Mouse (Mus musculus): ENCODE results near the gene Cldn19.
"Not testable (repeated sequence)": the region's sequence is repeated elsewhere in the genome, so short reads cannot be mapped to it uniquely, and the experiment has no call there.

Cldn19 gene

DNA sequence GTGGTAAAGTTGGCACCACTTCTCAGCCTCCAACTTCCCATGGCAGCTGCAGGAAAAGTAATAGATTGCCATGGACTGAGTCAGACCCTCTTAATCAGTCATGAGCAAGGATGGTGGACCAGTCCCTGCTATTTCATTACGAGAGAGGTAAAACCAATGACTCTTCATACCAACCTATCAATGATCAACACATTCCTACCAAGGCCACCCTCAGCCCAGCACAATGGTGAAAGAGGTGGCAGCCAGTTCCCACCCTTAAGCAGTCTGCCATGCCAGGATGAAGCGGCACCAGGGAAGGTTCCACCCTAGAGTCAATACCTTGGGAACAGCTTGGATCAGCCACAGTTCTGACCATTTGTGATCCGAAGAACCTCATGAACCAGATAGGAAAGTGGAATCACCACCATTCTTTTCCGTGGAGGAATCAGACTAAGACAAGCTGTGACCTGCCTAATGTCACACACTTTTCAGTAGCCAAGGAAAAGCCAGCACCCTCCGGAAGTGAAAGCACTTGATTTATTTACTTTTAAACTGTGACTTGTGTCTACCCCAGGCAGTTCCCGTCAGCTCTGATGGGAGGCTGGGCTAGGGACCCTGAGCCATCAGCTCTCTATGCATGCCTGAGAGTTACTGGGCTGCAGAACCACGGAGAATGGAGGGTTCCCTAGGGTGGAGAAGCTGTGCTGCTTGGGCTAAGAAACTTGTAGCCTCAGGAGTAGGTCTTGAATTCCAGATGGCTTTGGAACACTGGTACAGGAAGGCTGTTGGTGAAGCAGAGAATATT lies 3.0 kb upstream of the Cldn19 start:
- DNase-seq (ENCODE audit: inconsistent age in 2 of 2, low spot score in 1 of 2) = peak in 1 of 2 experiments; percentile 46

DNA sequence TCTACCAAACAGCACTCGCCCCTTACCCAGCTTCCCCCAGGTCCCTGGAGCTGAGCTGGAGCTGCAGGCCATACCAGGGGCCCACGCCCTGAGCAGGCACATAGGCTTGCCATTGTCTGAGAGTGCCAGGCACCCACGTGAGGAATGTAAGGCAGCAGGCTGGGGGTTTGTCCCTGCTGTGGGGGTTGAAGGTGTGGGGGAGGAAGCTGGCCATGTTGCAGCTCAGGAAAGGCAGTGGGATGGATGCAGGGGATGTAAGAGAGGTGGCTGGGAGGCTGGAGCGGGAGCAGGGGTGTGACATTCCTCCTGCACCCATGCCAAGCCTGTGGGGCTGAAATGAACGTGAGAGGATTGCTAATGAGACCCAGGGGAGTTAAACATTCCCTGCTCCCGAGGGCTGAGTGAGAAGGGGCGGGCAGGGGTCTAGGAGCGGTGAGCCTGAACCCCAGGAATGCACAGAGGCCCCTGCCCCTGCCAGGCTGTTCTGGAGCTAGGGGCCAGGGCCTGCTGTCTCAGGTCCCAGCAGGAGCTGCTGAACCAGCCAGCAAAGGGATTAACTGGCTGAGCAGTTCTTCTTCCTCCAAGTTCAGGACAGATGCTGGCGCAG lies 1.1 kb upstream of the Cldn19 start:
- DNase-seq (ENCODE audit: inconsistent age in 2 of 2, low spot score in 1 of 2) = no peak

DNA sequence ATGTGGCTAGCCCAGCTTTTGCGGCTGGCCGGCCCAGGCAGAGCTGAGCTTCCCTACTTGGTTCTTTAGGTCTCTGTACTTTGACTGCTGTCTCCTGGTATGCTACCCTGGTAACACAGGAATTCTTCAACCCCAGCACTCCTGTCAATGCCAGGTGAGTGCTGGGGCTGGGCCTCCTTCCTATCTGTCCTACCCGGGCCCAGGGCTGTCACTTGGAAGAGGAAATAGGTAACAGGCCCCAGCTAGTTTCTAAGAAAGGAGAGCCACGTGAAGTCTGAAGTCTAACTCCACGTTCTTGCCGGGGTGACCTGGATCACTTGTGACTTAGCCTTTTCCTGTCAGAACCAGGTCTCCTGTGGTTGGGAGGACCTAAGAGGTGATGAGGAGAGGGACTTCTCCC lies 1.9 kb downstream of the Cldn19 start:
- no peak for DNase-seq (ENCODE audit: inconsistent age in 2 of 2, low spot score in 1 of 2)

GRCm38 (mm10) chr4:119259344-119260254 lies 4.4 kb downstream of the Cldn19 start:
- DNase-seq (ENCODE audit: inconsistent age in 2 of 2, low spot score in 1 of 2) = no peak

GRCm38 (mm10) chr4:119261087-119261713 lies 6.0 kb downstream of the Cldn19 start:
- DNase-seq (ENCODE audit: inconsistent age in 2 of 2, low spot score in 1 of 2) = no peak

GRCm38 (mm10) chr4:119262483-119262882 lies 7.3 kb downstream of the Cldn19 start:
- no peak for DNase-seq (ENCODE audit: inconsistent age in 2 of 2, low spot score in 1 of 2)

DNA sequence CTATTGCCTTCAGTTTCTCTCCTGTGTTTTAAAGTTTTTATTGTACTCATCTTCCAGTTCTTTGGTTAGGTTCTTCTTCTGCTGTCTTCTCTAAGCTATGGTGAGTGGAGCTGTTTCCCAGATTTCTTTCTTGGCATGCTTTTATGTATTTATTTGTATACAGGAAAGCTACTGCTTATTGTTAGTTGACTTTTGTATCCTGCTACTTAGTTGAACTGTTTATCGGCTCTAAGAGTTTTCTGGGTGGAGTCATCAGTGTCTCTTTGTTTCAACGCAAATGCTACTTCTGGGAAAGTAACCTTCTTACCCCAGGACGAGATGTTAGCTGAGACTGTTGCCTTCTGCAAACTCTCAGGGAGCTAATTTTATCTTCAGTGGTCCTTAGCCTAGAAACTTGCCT lies 8.2 kb downstream of the Cldn19 start:
- no peak for DNase-seq (ENCODE audit: inconsistent age in 2 of 2, low spot score in 1 of 2)

GRCm38 (mm10) chr4:119266606-119267005 lies 11.4 kb downstream of the Cldn19 start:
- no peak for DNase-seq (ENCODE audit: inconsistent age in 2 of 2, low spot score in 1 of 2)

DNA sequence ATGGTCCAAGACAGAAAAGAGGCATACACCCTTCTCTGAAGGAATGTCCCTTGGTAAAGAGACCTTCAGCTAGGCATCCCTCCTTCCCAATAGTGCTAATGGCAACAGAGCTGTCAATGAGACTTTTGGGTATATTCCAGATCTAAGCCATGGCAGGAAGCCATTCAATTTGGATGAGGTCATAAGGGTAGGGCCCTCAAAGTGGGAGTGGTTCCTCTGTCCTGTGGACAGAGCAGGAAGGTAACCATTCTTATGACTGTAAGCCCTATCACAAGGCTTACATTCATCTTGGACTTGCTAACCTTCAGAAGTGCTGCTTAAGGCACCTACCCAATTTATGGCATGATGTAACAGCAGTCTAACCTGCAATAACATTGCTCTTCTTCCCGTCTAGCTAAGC lies 19.4 kb downstream of the Cldn19 start:
- peak in 1 of 2 experiments; percentile 78 for DNase-seq (ENCODE audit: inconsistent age in 2 of 2, low spot score in 1 of 2)

GRCm38 (mm10) chr4:119275226-119275625 lies 20.0 kb downstream of the Cldn19 start:
- DNase-seq (ENCODE audit: inconsistent age in 2 of 2, low spot score in 1 of 2) = peak in 1 of 2 experiments; percentile 44

GRCm38 (mm10) chr4:119275726-119276125 lies 20.5 kb downstream of the Cldn19 start:
- DNase-seq (ENCODE audit: inconsistent age in 2 of 2, low spot score in 1 of 2) = no peak

DNA sequence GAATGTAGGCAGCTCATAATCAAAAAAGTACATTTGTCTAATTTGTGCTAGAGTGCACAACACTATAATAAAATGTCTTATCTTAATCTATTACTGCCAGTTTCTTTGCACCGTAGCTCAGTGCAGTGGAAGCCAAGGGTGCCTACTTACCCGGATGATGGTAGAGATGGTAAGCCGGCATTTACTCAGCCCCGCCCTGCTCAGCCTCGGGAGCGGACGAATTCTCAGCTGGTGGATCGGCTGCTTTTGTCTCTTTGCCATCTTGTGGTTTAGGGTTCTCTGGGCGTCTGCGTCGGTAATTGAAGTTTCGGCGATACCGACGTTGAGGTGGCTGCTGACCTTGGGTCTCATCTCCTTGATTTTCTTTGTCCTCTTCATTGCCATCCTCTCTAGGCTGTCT lies 23.6 kb downstream of the Cldn19 start:
- DNase-seq (ENCODE audit: inconsistent age in 2 of 2, low spot score in 1 of 2) = not testable (repeated sequence)

GRCm38 (mm10) chr4:119284861-119285260 lies 29.6 kb downstream of the Cldn19 start:
- DNase-seq (ENCODE audit: inconsistent age in 2 of 2, low spot score in 1 of 2) = no peak

DNA sequence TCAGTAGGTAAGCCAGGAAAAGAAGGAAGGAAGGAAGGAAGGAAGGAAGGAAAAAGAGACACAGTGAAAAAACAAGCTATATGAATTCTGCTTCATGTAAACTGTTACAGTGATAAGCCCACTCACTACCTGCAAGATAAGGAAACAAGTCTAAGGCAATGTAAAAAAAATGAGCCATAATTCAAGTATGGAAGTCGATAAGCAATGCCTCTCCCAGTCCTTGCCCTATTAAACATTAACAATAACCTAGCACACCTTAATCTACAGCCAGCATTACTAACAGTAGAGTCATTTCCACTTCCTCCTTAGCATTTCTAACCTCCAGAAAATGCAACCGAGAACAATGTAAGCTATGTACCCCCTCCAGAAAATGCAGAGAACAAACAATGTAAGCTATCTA lies 30.1 kb downstream of the Cldn19 start:
- no peak for DNase-seq (ENCODE audit: inconsistent age in 2 of 2, low spot score in 1 of 2)

- DNase-seq (ENCODE audit: inconsistent age in 2 of 2, low spot score in 1 of 2) = no peak
Observed at GRCm38 (mm10) chr4:119291921-119292320, 36.7 kb downstream of the Cldn19 start.

GRCm38 (mm10) chr4:119292771-119293573 lies 37.8 kb downstream of the Cldn19 start:
- DNase-seq (ENCODE audit: inconsistent age in 2 of 2, low spot score in 1 of 2) = peak; percentile 53 to 84

GRCm38 (mm10) chr4:119293574-119294258 lies 38.5 kb downstream of the Cldn19 start:
- peak; percentile 50 to 81 for DNase-seq (ENCODE audit: inconsistent age in 2 of 2, low spot score in 1 of 2)

GRCm38 (mm10) chr4:119294415-119295133 lies 39.4 kb downstream of the Cldn19 start, which contains the start of gene Ybx1:
Gene Ybx1 (minus strand): TSS chr4:119294604.
- DNase-seq (ENCODE audit: inconsistent age in 2 of 2, low spot score in 1 of 2) = peak; percentile 99 to 100

DNA sequence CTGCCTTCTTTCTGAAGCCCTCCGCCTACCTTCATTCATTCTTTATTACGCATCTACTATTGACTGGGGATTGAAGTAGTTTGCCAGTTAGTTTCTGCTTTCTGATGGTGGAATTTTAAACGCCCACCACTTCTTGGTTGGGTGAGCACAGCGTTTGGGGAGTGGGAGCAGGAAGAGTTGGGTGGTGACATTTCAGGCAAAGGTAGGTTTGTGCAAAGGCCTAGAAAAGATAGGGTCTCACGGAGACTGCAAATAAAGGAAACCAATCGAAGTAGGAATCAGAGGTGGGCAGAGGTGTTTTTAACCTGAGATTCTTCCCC lies 39.9 kb downstream of the Cldn19 start:
- DNase-seq (ENCODE audit: inconsistent age in 2 of 2, low spot score in 1 of 2) = no peak

Measured in adrenal gland, adult (tissue).